Mouse (Mus musculus) cortical plate, adult 2 months (tissue): ENCODE measurements around the gene Chrnd.

Experiments
- CTCF ChIP-seq: fragments of 200-500 bp; IDR thresholded peaks from 2 replicates; pipeline ENCODE4 v1.5.1; 2011; ENCODE audit warnings: mild to moderate bottlenecking, control low read depth, low read length; ENCODE audit not compliant: insufficient read depth; ENCODE audit errors: extremely low read depth
- POLR2A ChIP-seq: fragments of 200-500 bp; IDR thresholded peaks from 2 replicates; pipeline ENCODE4 v1.6.1; 2011; ENCODE audit warnings: mild to moderate bottlenecking, low read length, control low read depth; ENCODE audit not compliant: insufficient read depth; ENCODE audit errors: extremely low read depth

DNA sequence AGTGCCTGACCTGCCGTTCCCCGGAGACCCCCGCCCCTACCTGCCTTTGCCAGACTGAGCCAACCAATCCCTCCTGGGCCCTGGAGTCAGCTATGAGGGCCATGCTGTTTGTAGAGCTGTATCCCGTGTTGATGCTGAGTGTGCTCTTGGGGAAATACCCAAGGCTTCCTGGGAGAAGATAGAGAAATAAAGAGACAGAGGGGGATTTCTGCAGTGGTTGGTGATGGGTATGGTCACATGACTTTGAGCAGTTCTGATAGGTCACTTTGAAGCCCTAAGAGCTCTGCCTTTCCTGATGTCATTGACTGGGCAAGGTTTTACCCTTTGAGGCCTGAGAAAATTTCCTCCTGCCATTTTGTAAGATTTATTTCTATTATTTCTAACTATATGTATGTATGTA, 21.0 kb downstream of the Chrnd start:
- TF ChIP-seq CTCF (no peak), POLR2A (no peak)
